Mouse (Mus musculus) G1E (cell line): ENCODE results near the gene B3gat3. TPM values are rescaled to one million over a fixed set of nuclear protein-coding genes. Genes with fewer than 3 reads are reported as not detected.

Experiments
- ATAC-seq: 2 replicates; pipeline ENCODE4 v1.8.0; 2016; ENCODE audit warnings: mild to moderate bottlenecking; ENCODE audit not compliant: insufficient number of reproducible peaks, poor library complexity, low FRiP score, severe bottlenecking; ENCODE audit errors: extremely low read depth
- DNase-seq: peaks from one replicate; pipeline ENCODE4 v3.0.0; 2012; ENCODE audit warnings: low spot score
- H3K27me3 ChIP-seq: 2 replicates; pipeline ENCODE4 v1.6.1; 2012; ENCODE audit warnings: mild to moderate bottlenecking, low read length, inconsistent platforms; ENCODE audit not compliant: insufficient read depth
- H3K36me3 ChIP-seq: replicated peaks from 2 replicates; pipeline ENCODE3; 2012; ENCODE audit warnings: mild to moderate bottlenecking, inconsistent platforms
- H3K4me1 ChIP-seq: 2 replicates; pipeline ENCODE4 v1.6.1; 2012; ENCODE audit warnings: low read depth, low read length, inconsistent platforms, mixed read lengths; ENCODE audit not compliant: insufficient read depth
- H3K4me3 ChIP-seq: 2 replicates; pipeline ENCODE4 v1.5.1; 2012; ENCODE audit warnings: low read depth, mild to moderate bottlenecking, inconsistent platforms, low read length, moderate library complexity, mixed read lengths
- H3K9me3 ChIP-seq: replicated peaks from 2 replicates; pipeline ENCODE4 v1.6.1; 2012; ENCODE audit warnings: inconsistent platforms
- CTCF ChIP-seq: IDR thresholded peaks from 2 replicates; pipeline ENCODE4 v1.5.1; 2012; ENCODE audit warnings: low read depth, low read length, inconsistent platforms, mixed read lengths
- GATA1 ChIP-seq: IDR thresholded peaks from 2 replicates; pipeline ENCODE4 v1.6.1; 2012; ENCODE audit warnings: borderline replicate concordance, low read length, inconsistent platforms, mixed read lengths
- GATA2 ChIP-seq: IDR thresholded peaks from 2 replicates; pipeline ENCODE4 v1.6.1; 2012; ENCODE audit warnings: low read depth, low read length, inconsistent platforms, borderline replicate concordance
- POLR2AphosphoS5 ChIP-seq: IDR thresholded peaks from 2 replicates; pipeline ENCODE4 v1.6.1; 2012; ENCODE audit warnings: low read depth, low read length, inconsistent platforms; ENCODE audit not compliant: insufficient replicate concordance
- TAL1 ChIP-seq: conservative IDR thresholded peaks from 2 replicates; pipeline ENCODE4 v1.6.1; 2012; ENCODE audit warnings: low read depth, low read length, inconsistent platforms, mixed read lengths
- polyA plus RNA-seq: library from polyadenylated mRNA; stranded (reverse); fragments of >175 nt; gene quantifications from 2 replicates; pipeline ENCODE4 v1.2.3, GENCODE M21; 2012
- total RNA-seq, 2 experiments: library from RNA; stranded (forward) in 1 of 2; stranded (reverse) in 1 of 2; fragments of 200-1000 nt in 1 of 2; fragments of >200 nt in 1 of 2; fragmentation: Nextera tagmentation in 1 of 2; gene quantifications; 2 replicates each; pipeline ENCODE4 v1.2.3; 2014 to 2017

The B3gat3 gene
- total and polyA plus RNA-seq, 3 experiments: 38.8 to 180 (median 70.3) TPM

DNA sequence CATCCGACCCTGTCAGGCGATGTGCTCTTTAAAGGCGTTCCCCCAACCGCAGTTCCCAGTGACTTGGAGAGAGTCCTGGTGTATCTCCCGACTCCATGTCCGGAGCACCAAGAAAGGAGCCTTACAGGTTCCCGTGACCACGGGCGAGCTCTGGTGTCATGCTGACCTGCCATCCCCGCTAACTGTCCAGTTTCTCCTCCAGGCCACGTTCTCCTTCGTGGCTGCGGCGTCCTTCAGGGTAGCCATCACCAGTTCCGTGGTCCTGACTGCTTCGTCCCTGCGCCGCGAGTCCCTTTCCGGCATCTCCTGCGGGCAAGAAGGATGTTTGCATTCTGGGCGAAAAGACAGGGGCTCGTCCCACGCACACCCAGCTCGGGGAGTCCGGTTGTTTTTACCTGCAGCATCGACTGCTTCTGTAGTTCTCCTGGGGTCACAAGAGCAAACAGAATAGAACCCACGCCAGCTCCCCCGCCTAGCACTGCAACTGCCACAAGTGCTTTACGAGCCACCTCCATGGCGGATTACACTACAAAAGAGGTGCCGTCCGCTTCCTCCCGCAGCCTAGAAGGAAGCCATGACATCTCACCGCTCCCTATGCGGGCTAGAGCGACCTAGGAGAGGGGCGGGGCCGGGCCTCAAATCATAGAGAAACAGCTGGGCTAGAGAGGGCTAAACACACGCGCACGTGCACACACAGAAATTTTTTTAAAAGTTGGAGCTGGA lies 39.7 kb upstream of the B3gat3 start, which contains the start of gene Uqcc3:
TSS of gene Uqcc3 (minus strand) at position 613 of the 723 bp plus-strand sequence.
- Histone ChIP-seq H3K36me3 (peaks cover 39% of the 10 kb centered on the region), H3K4me1 (peaks cover 33% of the 10 kb centered on the region), H3K9me3 (no peaks in the 10 kb centered on the region), H3K27me3 (no peaks in the 10 kb centered on the region), H3K4me3 (peak within 1 kb of the TSS; percentile 87)
- ATAC-seq (peak; percentile 88), DNase-seq (peak; percentile 75)
- no peak for TF ChIP-seq POLR2AphosphoS5
- TF ChIP-seq CTCF: no peak
- TF ChIP-seq GATA1: no peak
- TF ChIP-seq TAL1: no peak
- no peak for TF ChIP-seq GATA2

DNA sequence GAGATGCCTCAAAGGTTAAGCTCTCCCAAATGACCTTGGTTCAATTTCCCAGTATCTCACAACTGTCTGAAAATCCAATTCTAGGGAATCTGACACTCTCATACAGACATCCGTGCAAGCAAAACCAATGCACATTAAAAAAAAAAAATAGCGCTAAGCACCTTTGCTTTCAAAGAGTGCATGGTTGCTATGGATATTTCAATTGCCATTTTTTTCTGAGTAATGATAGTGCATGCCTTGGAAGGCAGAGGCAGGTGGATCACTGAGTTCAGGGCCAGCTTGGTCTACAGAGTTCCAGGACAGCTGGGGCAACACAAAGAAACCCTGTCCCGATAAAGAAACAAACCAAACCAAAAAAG lies 39.2 kb upstream of the B3gat3 start:
- Histone ChIP-seq H3K36me3 (peaks cover 34% of the 10 kb centered on the region), H3K4me3 (peak overlapping the region; percentile 87), H3K27me3 (no peaks in the 10 kb centered on the region), H3K9me3 (no peaks in the 10 kb centered on the region), H3K4me1 (peaks cover 33% of the 10 kb centered on the region)
- DNase-seq: no peak
- no peak for ATAC-seq
- TF ChIP-seq CTCF (no peak), TAL1 (no peak), GATA1 (no peak), POLR2AphosphoS5 (no peak), GATA2 (no peak)

DNA sequence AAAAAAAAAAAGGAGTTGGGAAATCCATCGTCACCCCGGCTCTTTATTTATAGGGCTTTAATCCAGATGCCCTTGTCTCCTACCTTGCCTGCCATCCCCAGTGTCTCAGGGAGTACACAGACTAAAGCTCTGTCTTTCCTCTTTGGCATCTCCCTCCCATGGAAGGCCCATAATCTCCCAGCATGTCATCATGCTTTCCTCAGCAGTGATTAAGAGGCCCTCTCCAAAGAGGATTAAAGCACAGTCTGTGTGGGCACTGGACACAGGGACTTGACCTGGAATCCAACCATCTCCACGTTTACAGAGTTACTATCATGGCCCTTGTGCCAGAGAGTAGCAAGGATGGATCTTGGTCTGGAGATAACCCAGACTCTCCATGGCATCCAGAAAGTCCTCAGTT lies 36.6 kb upstream of the B3gat3 start, which contains the start of the genes Lbhd1 and Gm49403:
TSS of gene Lbhd1 (plus strand) at position 117 of the 400 bp plus-strand sequence.
TSS of gene Gm49403 (plus strand) at position 315 of the 400 bp plus-strand sequence.
- no peak for DNase-seq
- Histone ChIP-seq H3K4me3 (no peak within 1 kb of the TSS), H3K9me3 (no peaks in the 10 kb centered on the region), H3K36me3 (peaks cover 16% of the 10 kb centered on the region), H3K27me3 (no peaks in the 10 kb centered on the region), H3K4me1 (peaks cover 39% of the 10 kb centered on the region)
- TF ChIP-seq GATA1 (no peak), TAL1 (no peak), POLR2AphosphoS5 (no peak), GATA2 (no peak), CTCF (no peak)
- ATAC-seq: no peak

DNA sequence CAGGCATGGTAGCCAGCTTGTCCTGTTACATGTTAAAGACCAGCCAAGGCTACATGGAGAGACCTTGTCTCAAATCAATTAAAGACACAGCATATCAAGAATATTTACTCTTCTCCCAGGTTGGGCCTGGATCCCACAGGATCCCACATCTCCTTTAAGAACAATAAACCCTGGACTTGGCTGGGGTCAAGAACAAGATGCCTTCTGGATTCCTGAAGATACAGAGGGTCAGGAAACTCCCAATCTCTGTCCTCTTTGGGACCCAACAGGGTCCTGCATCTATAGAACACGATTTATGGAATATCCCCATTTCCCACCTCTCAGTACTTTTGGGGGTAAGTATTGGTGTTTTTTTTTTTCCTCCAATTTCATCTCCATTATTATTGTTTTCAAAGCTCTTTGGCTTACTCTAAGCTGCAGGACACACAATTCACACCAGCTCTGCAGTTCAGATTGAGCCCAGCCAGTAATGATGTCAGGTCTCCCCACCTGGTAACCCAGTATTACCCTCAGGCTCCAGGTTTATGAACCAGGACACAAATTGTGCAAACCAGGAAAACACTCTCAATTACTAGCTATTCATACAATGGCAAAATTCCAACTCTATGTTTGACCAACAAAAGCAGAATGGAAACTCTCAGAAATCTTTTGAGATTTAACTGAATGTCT lies 33.1 kb upstream of the B3gat3 start:
- Histone ChIP-seq H3K9me3 (no peaks in the 10 kb centered on the region), H3K4me3 (peak overlapping the region; percentile 78; the same call in 1 of the 2 replicates), H3K4me1 (peaks cover 39% of the 10 kb centered on the region), H3K27me3 (no peaks in the 10 kb centered on the region), H3K36me3 (peaks cover 27% of the 10 kb centered on the region)
- ATAC-seq (no peak), DNase-seq (no peak)
- TF ChIP-seq GATA1 (no peak), POLR2AphosphoS5 (peak; percentile 30; the same call in 1 of the 2 replicates)

DNA sequence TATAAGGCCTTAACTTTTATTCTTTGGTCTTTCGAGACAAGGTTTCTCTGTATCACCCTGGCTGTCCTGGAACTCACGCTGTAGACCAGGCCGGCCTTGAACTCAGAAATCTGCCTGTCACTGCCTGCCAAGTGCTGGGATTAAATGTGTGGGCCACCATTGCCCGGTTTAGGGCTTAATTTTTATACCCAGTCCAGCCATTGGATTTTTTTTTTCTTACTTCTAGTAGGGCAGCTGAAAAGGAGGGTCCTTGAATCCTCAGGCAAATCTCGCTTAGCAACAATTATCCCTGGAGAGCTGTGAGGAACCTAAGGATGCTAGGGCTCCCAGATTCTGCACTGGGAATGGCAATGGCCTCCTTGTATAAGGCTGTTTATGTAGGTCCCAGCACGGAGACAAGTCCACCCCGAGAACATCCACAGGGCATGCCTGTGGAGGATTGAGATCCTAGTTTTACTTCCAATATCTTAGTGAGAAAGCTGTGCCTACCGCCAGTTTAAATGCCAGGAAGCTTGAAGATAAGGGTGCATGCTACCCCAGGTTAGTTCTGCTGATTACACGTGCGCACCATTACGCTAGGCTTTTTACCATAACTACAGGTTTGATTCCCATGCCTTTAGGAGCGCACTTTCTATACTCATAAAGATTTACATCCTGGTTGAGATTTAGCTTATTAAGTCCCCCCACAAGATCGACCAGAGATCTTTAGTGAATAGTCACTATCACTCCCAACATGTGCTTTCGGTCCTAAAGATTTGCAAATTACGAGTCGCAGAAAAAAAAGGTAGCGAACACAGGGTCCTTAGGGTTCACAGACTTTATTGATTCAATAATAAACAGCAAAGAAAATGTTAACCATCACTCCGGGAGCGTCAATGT lies 32.4 kb upstream of the B3gat3 start:
- H3K4me1 ChIP-seq: peaks cover 41% of the 10 kb centered on the region
- peak overlapping the region; percentile 78 for H3K4me3 ChIP-seq
- ATAC-seq (no peak), DNase-seq (no peak)
- TF ChIP-seq POLR2AphosphoS5 (0 out of 2 replicates have a peak, but pooled peaks have one; percentile 32), CTCF (no peak)
- no peaks in the 10 kb centered on the region for H3K9me3 ChIP-seq
- H3K36me3 ChIP-seq: peaks cover 28% of the 10 kb centered on the region
- H3K27me3 ChIP-seq: no peaks in the 10 kb centered on the region
